Mouse (Mus musculus): ENCODE data around the gene Tlr8. TPM values are rescaled to one million over a fixed set of nuclear protein-coding genes. Genes with fewer than 3 reads are reported as not detected.

Tlr8 gene
- total RNA-seq, 1 experiment, result not detected

DNA sequence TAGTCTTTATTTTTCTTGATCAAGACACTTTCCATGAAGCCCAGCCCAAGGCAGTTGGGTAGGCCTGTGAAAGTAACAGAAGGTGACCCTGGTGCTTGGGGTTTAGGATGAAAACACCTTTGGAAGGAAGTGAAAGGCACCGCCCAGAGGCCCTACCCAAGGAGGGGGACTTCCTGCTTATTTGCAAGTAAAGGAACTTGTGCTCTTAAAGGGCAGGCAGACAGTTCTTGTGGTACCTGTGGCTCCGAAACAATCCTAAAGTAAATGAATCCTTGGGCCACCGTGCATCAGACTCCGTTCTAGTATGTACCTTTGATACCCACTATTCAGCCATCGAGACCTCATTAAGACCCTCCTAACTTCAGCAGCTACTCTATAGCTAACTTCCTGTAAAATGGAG, 37.6 kb downstream of the Tlr8 start:
- Histone ChIP-seq H3K9me3 (ENCODE audit: control insufficient read depth, insufficient read depth, low read depth, low read length) (no peaks in the 10 kb centered on the region), H3K27ac (ENCODE audit: insufficient read depth, low read depth, low read length, poor library complexity, severe bottlenecking) (peak overlapping the region; percentile 50; the same call in 1 of the 2 replicates), H3K4me1 (ENCODE audit: control insufficient read depth in 2 of 2, insufficient read depth in 2 of 2, low read length in 2 of 2, poor library complexity in 1 of 2) (peaks cover 0 to 7% of the 10 kb centered on the region in 2 experiments; a peak in 1 of 4 replicates), H3K4me3 (ENCODE audit: insufficient read depth in 1 of 2, low read depth in 1 of 2, low read length in 2 of 2, poor library complexity in 1 of 2, severe bottlenecking in 1 of 2) (peak overlapping the region in 1 of 2 experiments; percentile 36; a peak in 2 of 4 replicates), H3K9ac (ENCODE audit: insufficient read depth, low read depth, low read length, poor library complexity, severe bottlenecking) (no peak overlapping the region; the same call in 1 of the 2 replicates), H3K36me3 (ENCODE audit: control insufficient read depth, insufficient read depth, low read length, poor library complexity, severe bottlenecking) (no peaks in the 10 kb centered on the region)
- TF ChIP-seq MAFK (IDR thresholded peaks at IDR 0.05; ENCODE audit: insufficient read depth, low read depth, low read length) (no peak), CHD2 (IDR thresholded peaks at IDR 0.05; ENCODE audit: low read depth, low read length) (no peak), ZNF384 (IDR thresholded peaks at IDR 0.05; ENCODE audit: low read depth, low read length) (no peak), HCFC1 (IDR thresholded peaks at IDR 0.05; ENCODE audit: borderline replicate concordance, insufficient read depth, low read length) (no peak), ZC3H11A (IDR thresholded peaks at IDR 0.05; ENCODE audit: borderline replicate concordance, low read depth, low read length) (no peak)
- no peak for DNase-seq (ENCODE audit: low read depth, low spot score)
- in situ Hi-C loops (cut with MboI; ENCODE audit: low sequenced_read_pairs in 2 of 2, unreplicated experiment in 2 of 2), result loop anchor here in 1 of 2 experiments (25.0 kb wide), 1 partner anchor 564 kb away; no protein-coding TSS in a partner anchor

- TF ChIP-seq CHD2 (IDR thresholded peaks at IDR 0.05; ENCODE audit: low read depth, low read length), result no peak
- no peak for TF ChIP-seq MAFK (IDR thresholded peaks at IDR 0.05; ENCODE audit: insufficient read depth, low read depth, low read length)
- TF ChIP-seq HCFC1 (IDR thresholded peaks at IDR 0.05; ENCODE audit: borderline replicate concordance, insufficient read depth, low read length), result no peak
- no peak for TF ChIP-seq ZC3H11A (IDR thresholded peaks at IDR 0.05; ENCODE audit: borderline replicate concordance, low read depth, low read length)
- Histone ChIP-seq H3K9ac (ENCODE audit: insufficient read depth, low read depth, low read length, poor library complexity, severe bottlenecking) (peak overlapping the region; percentile 56; the same call in 1 of the 2 replicates), H3K27ac (ENCODE audit: insufficient read depth, low read depth, low read length, poor library complexity, severe bottlenecking) (peak overlapping the region; percentile 71; the same call in 1 of the 2 replicates), H3K9me3 (ENCODE audit: control insufficient read depth, insufficient read depth, low read depth, low read length) (no peaks in the 10 kb centered on the region), H3K4me3 (ENCODE audit: insufficient read depth in 1 of 2, low read depth in 1 of 2, low read length in 2 of 2, poor library complexity in 1 of 2, severe bottlenecking in 1 of 2) (peak overlapping the region; percentile 48 to 54), H3K4me1 (ENCODE audit: control insufficient read depth in 2 of 2, insufficient read depth in 2 of 2, low read length in 2 of 2, poor library complexity in 1 of 2) (peaks cover 0 to 2% of the 10 kb centered on the region in 2 experiments; a peak in 1 of 4 replicates), H3K36me3 (ENCODE audit: control insufficient read depth, insufficient read depth, low read length, poor library complexity, severe bottlenecking) (no peaks in the 10 kb centered on the region)
- no peak for DNase-seq (ENCODE audit: low read depth, low spot score)
- in situ Hi-C loops (cut with MboI; ENCODE audit: low sequenced_read_pairs in 2 of 2, unreplicated experiment in 2 of 2), result no loop called here
Measured at GRCm38 (mm10) chrX:167212707-167213106, 51.4 kb downstream of the Tlr8 start.

- Histone ChIP-seq H3K9ac (ENCODE audit: insufficient read depth, low read depth, low read length, poor library complexity, severe bottlenecking) (no peak overlapping the region), H3K4me1 (ENCODE audit: control insufficient read depth in 2 of 2, insufficient read depth in 2 of 2, low read length in 2 of 2, poor library complexity in 1 of 2) (peaks cover 0 to 2% of the 10 kb centered on the region in 2 experiments; a peak in 1 of 4 replicates), H3K4me3 (ENCODE audit: insufficient read depth in 1 of 2, low read depth in 1 of 2, low read length in 2 of 2, poor library complexity in 1 of 2, severe bottlenecking in 1 of 2) (peak overlapping the region in 1 of 2 experiments; percentile 54; a peak in 2 of 4 replicates), H3K36me3 (ENCODE audit: control insufficient read depth, insufficient read depth, low read length, poor library complexity, severe bottlenecking) (peaks cover 3% of the 10 kb centered on the region; the same call in 1 of the 2 replicates), H3K9me3 (ENCODE audit: control insufficient read depth, insufficient read depth, low read depth, low read length) (no peaks in the 10 kb centered on the region), H3K27ac (ENCODE audit: insufficient read depth, low read depth, low read length, poor library complexity, severe bottlenecking) (no peak overlapping the region; the same call in 1 of the 2 replicates)
- no peak for DNase-seq (ENCODE audit: low read depth, low spot score)
- in situ Hi-C loops (cut with MboI; ENCODE audit: low sequenced_read_pairs in 2 of 2, unreplicated experiment in 2 of 2), result no loop called here
- TF ChIP-seq HCFC1 (IDR thresholded peaks at IDR 0.05; ENCODE audit: borderline replicate concordance, insufficient read depth, low read length) (no peak), MAFK (IDR thresholded peaks at IDR 0.05; ENCODE audit: insufficient read depth, low read depth, low read length) (no peak), CHD2 (IDR thresholded peaks at IDR 0.05; ENCODE audit: low read depth, low read length) (no peak), ZNF384 (IDR thresholded peaks at IDR 0.05; ENCODE audit: low read depth, low read length) (no peak), ZC3H11A (IDR thresholded peaks at IDR 0.05; ENCODE audit: borderline replicate concordance, low read depth, low read length) (no peak)
Measured at GRCm38 (mm10) chrX:167211871-167212555, 52.1 kb downstream of the Tlr8 start.

- in situ Hi-C loops (cut with MboI; ENCODE audit: low sequenced_read_pairs in 2 of 2, unreplicated experiment in 2 of 2), result no loop called here
- peaks cover 0 to 2% of the 10 kb centered on the region in 2 experiments; a peak in 1 of 4 replicates for H3K4me1 ChIP-seq (ENCODE audit: control insufficient read depth in 2 of 2, insufficient read depth in 2 of 2, low read length in 2 of 2, poor library complexity in 1 of 2)
- peak overlapping the region; percentile 17; the same call in 1 of the 2 replicates for H3K9ac ChIP-seq (ENCODE audit: insufficient read depth, low read depth, low read length, poor library complexity, severe bottlenecking)
- TF ChIP-seq MAFK (IDR thresholded peaks at IDR 0.05; ENCODE audit: insufficient read depth, low read depth, low read length) (no peak), CHD2 (IDR thresholded peaks at IDR 0.05; ENCODE audit: low read depth, low read length) (no peak), HCFC1 (IDR thresholded peaks at IDR 0.05; ENCODE audit: borderline replicate concordance, insufficient read depth, low read length) (no peak), ZNF384 (IDR thresholded peaks at IDR 0.05; ENCODE audit: low read depth, low read length) (no peak), ZC3H11A (IDR thresholded peaks at IDR 0.05; ENCODE audit: borderline replicate concordance, low read depth, low read length) (no peak)
- no peak overlapping the region; the same call in 1 of the 2 replicates for H3K27ac ChIP-seq (ENCODE audit: insufficient read depth, low read depth, low read length, poor library complexity, severe bottlenecking)
- DNase-seq (ENCODE audit: low read depth, low spot score), result no peak
- no peaks in the 10 kb centered on the region for H3K9me3 ChIP-seq (ENCODE audit: control insufficient read depth, insufficient read depth, low read depth, low read length)
- H3K36me3 ChIP-seq (ENCODE audit: control insufficient read depth, insufficient read depth, low read length, poor library complexity, severe bottlenecking), result peaks cover 4% of the 10 kb centered on the region; the same call in 1 of the 2 replicates
- H3K4me3 ChIP-seq (ENCODE audit: insufficient read depth in 1 of 2, low read depth in 1 of 2, low read length in 2 of 2, poor library complexity in 1 of 2, severe bottlenecking in 1 of 2), result no peak overlapping the region
Measured at GRCm38 (mm10) chrX:167210319-167210728, 53.8 kb downstream of the Tlr8 start.

Measured in ES-E14 (cell line).